Mouse (Mus musculus) adrenal gland (tissue): Measurements from ENCODE around the gene Doc2b.
"Not testable (repeated sequence)": the region's sequence is repeated elsewhere in the genome, so short reads cannot be mapped to it uniquely, and the experiment has no call there.

Experiments used
- intact Hi-C: fragments of 180-260 bp; cut with DNase I; formaldehyde crosslinking; loops from one replicate; pipeline ENCODE4 v1.15.1; 2025

Doc2b gene

DNA sequence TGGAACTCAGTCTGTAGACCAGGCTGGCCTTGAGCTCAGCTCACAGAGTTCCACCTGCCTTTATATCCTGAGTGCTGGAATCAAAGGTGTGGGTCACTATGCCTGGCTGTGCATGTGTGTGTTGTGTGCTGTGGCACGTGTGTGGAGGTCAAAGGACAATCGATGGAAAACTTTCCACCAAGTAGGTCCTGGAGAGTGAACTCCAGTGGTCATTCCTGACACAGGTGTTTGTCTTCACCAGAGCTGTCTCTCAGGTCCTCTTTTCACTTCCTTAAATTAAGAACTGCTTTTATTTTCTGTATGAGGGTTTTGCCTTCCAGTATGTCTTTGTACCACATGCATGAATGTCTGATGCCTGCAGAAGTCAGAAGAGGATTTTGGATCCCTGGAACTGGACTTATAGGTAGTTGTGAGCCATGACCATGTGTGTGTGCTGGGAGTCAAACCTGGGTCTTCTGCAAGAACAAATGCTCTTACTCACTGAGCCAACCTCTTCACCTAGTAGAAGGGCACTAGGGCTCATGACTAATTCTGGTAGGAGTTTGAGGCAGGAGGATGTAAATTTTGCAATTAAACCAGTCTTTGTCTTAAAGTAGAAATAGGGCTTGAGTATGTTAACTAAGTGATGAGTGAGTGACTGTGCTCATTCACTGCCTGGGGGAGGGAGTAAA is 57.9 kb downstream of the Doc2b start:
- intact Hi-C loops = no loop called here

DNA sequence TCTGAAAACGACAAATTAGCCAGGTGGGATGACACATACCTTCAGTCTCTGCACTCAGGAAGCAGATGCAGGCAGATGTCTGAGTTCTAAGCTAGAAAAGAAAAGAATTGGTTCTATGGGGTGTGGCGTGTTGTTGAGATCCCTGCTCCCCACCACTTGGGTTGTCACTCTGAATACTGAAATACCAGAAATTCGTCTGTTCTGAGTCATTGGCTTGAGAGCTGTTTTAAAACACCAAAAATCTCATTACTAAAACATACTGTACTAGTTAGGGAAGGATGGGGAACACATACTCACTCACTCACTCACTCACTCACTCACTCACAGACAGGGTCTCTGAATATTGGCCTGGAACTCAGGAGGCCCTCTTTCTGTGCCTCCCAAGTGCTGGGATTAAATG is 58.9 kb downstream of the Doc2b start:
- intact Hi-C loops = no loop called here

DNA sequence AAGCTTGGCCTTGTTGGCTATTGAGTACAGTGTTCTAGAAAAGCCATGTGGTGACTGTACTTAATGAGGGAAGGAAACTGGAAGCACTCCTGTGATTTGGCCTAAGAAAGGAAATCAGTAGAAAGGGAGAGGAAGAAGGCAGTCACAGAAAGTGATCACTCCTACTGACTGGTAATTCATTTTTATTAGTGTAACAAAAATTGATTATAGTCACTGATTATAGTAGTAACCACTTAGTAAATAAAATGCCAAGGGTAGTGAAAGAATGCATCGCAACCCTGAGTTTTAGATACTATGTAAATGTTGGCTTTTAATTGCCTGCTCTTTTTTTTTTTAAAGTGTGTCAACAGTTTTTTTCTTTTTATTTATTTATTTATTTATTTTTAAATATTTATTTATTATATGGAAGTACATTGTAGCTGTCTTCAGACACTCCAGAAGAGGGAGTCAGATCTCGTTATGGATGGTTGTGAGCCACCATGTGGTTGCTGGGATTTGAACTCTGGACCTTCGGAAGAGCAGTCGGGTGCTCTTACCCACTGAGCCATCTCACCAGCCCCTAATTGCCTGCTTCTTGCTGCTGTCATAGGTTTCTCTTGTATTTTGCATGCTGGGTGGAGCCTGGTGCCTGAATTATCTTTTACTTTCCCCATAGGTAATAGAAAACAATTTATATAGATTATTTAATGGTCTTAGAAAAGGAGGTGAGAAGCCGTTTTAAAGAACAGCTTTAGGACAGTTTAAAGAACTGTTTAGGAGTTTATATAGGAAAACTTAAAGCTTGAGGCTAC is 60.2 kb downstream of the Doc2b start:
- intact Hi-C loops = no loop called here

DNA sequence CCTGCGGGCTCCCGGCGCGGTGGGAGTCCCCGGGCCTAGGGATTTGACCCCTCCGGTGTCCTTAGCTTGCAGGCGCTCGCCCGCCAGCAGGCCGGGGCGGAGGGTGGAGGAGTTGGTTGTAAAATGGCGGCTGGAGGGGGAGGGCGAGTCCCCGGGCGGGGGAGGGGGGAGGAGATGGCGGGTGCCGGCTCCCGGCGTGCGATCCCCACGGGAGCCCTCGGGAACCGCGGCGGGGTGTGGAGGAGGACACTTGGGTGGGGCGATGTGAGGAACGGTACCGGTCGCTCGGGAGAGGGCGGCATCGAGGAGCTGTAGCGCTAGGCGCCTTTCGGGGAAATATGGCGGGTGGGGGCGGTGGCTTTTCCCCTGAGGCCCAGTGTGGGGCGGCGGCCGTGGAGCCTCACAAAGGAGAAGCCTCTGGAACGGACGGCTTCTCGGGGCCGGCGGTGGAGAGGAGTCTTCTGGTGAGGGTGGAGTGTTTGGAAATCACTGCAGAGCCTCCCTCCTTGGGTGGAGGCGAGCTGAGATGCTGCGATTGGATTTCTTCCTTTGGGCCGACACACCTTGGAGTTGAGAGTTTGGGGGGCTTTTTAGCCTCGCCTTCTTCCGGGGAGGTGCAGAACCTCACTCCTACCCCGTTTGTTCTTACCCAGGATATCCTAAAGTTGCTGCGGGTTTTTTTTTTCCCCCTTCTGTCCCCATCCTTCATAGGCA is 62.5 kb downstream of the Doc2b start:
- intact Hi-C loops = no loop called here

DNA sequence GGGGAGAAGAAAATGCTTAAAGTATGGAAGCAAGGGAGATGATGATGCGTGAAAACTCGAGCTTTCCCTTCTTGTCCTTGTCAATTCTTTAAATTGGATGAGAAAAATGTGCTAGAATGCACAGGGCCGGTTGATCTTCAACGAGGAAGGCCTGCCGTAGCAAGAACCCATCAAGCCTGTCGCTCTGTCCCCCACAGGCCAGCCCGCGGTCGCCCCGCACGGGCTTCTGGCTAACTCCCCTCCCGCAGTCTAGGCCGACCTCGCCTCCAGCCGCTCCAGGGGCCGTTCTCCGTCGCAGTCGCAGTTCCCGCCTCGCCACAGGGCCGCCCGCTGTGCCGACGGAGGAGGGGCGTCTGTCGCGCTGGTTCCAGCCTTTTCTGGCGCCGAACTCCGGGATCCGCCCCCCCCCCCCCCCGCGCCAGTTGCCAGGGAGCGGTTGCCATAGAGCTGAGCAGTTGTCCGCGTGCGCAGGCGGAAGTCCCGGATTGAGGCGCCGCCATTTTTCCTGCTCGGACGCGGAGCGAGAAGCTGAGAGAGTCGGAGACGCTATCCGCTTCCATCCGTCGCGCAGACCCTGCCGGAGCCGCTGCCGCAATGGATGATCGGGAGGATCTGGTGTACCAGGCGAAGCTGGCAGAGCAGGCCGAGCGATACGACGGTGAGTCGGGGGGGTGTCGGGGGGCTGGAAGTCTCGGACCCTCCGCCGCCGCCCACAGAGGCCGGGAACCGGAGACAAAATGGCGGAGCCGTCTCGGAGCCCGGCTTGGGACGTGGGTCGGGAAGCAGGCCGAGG is 63.2 kb downstream of the Doc2b start, which contains the start of gene Ywhae:
Gene Ywhae (plus strand): TSS at position 436 of the 793 bp plus-strand sequence.
- intact Hi-C loops = no loop called here

DNA sequence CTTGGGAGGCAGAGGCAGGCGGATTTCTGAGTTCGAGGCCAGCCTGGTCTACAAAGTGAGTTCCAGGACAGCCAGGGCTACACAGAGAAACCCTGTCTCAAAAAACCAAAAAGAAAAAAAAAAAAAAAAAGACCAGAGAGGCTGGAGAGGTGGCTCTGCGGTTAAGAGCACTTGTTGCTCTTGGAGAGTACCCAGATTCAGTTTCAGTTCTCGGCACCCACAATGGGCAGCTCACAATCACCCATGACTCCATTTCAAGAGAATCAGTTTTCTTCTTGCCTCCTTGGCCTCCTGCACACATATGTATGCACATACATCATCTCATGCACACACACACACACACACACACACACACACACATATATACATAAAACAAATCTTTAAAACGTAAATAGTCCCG is 68.2 kb downstream of the Doc2b start:
- intact Hi-C loops = not testable (repeated sequence)

GRCm38 (mm10) chr11:75727168-75727567 is 68.7 kb downstream of the Doc2b start:
- intact Hi-C loops = no loop called here

DNA sequence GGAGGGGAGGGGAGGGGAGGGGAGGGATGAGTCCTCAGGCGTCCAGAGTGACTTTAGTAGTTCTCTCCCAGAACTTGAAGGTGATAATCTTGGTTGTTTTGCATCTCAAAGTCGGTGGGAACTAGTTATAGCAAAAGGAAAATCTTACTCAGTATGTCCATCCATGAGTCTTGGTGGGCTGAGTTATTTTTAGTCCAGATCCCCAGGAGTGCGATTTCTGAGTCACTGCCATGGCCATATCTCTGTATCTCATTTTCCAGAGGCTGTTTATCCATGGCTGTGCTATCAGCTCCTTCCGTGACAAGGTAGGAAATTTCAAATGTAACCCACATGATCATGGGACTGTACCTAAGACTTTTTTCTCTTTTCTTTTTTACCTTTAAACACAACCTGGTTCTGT is 73.5 kb downstream of the Doc2b start:
- intact Hi-C loops = no loop called here
